12 mouse cellular contexts compared by ENCODE assay signal in the genomic region with DNA sequence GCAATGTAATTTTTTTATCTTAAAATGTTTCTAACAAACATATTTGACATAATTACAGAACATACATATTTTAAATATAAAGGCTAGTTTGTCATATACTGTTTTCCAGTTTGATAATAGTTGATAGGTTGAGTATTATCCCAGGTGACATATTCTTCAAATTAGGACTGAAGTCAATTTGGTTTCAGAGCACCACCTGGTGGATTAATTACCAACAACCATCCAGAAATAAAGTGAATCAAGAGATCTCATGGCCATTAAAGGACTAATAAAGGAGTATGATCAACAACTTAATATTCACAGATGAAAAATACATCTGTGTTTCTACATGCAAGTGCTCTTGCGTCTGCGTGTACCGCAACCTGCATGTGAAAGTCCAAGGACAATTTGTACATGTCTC. TPM values are rescaled to one million over a fixed set of nuclear protein-coding genes. Genes with fewer than 3 reads are reported as not detected.
A peak's percentile ranks its signal among the peaks of the same experiment; 100 is the strongest.
DNase-seq lines count a peak whose midpoint lies in the region; ATAC-seq and TF ChIP-seq lines count a peak whose summit lies in the region.
"Had no signal": no experiment of that assay in that cellular context is flagged by ENCODE, and none has a peak within 500 bp of the region (broad histone marks: within the 10 kb centered on the region; RNA-seq: fewer than 3 reads in every experiment).

No protein-coding gene starts in this region.

- H3K27me3 ChIP-seq in kidney, postnatal 0 days (ENCODE audit: insufficient read depth, low read length) = no peaks in the 10 kb centered on the region
- H3K27me3 ChIP-seq in CH12.LX (replicated peaks) = no peaks in the 10 kb centered on the region
- H3K27me3 ChIP-seq: heart, embryonic 13.5 days; liver, embryonic 13.5 days; stomach, embryonic 15.5 days had no signal

- in situ Hi-C loops in CH12.LX (cut with MboI; ENCODE audit: low pct_ligation_motif_present, low pct_unique_long_range_greater_than_20kb, low sequenced_read_pairs) = no loop called here

- H3K4me3 ChIP-seq in kidney, postnatal 0 days (replicated peaks; ENCODE audit: low read depth, low read length) = no peak overlapping the region
- no peak overlapping the region for H3K4me3 ChIP-seq in CH12.LX (replicated peaks in 1 of 3; ENCODE audit: low read depth in 2 of 3, low read length in 2 of 3, poor library complexity in 1 of 3)
- H3K4me3 ChIP-seq: heart, embryonic 13.5 days; liver, embryonic 13.5 days; stomach, embryonic 15.5 days had no signal

- WGBS in kidney, postnatal 0 days = 82% methylated on average over 3 of the region's 3 CpGs

- no peaks in the 10 kb centered on the region for H3K36me3 ChIP-seq in kidney, postnatal 0 days (ENCODE audit: insufficient read depth, low read length)
- no peaks in the 10 kb centered on the region for H3K36me3 ChIP-seq in CH12.LX (replicated peaks in 1 of 2; ENCODE audit: control insufficient read depth in 1 of 2, insufficient read depth in 1 of 2, low read length in 1 of 2)
- H3K36me3 ChIP-seq: heart, embryonic 13.5 days; liver, embryonic 13.5 days; stomach, embryonic 15.5 days had no signal

- ATAC-seq in kidney, postnatal 0 days (replicated peaks; ENCODE audit: low FRiP score, low read depth) = no peak

- peak; percentile 75 for TF ChIP-seq CTCF in kidney, postnatal 0 days (IDR thresholded peaks at IDR 0.05; ENCODE audit: low read depth)
- peak in 1 of 2 experiments; percentile 49; a peak in 2 of 4 replicates for TF ChIP-seq CTCF in CH12.LX (conservative IDR thresholded peaks at IDR 0.05 in 1 of 2, IDR thresholded peaks at IDR 0.05 in 1 of 2; ENCODE audit: low read depth in 2 of 2, low read length in 2 of 2)

- no peak overlapping the region for H3K27ac ChIP-seq in kidney, postnatal 0 days
- no peak overlapping the region for H3K27ac ChIP-seq in CH12.LX (ENCODE audit: insufficient read depth, low read depth)
- H3K27ac ChIP-seq: heart, embryonic 13.5 days; liver, embryonic 13.5 days; stomach, embryonic 15.5 days had no signal

- dilution Hi-C loops in CH12.LX (cut with MboI; ENCODE audit: extremely low pct_ligation_motif_present, extremely low pct_unique_long_range_greater_than_20kb, low sequenced_read_pairs) = no loop called here

- TF ChIP-seq POLR2A in CH12.LX (IDR thresholded peaks at IDR 0.05; ENCODE audit: low read depth, low read length) = no peak

- no peak overlapping the region for H3K4me2 ChIP-seq in kidney, postnatal 0 days (ENCODE audit: low read length)
- no peak overlapping the region for H3K4me2 ChIP-seq in CH12.LX (ENCODE audit: insufficient read depth, low read depth, poor library complexity, severe bottlenecking)
- H3K4me2 ChIP-seq: heart, embryonic 13.5 days; liver, embryonic 13.5 days; stomach, embryonic 15.5 days had no signal

- no peaks in the 10 kb centered on the region; the same call in 1 of the 2 replicates for H3K4me1 ChIP-seq in kidney, postnatal 0 days (replicated peaks; ENCODE audit: insufficient read depth, low read length)
- H3K4me1 ChIP-seq in CH12.LX (ENCODE audit: control insufficient read depth in 1 of 2, insufficient read depth in 2 of 2) = no peaks in the 10 kb centered on the region
- H3K4me1 ChIP-seq: heart, embryonic 13.5 days; liver, embryonic 13.5 days; stomach, embryonic 15.5 days had no signal

- no peak overlapping the region for H3K9ac ChIP-seq in kidney, postnatal 0 days (ENCODE audit: low read depth, low read length)
- H3K9ac ChIP-seq in CH12.LX (ENCODE audit: insufficient read depth, low read depth) = no peak overlapping the region
- H3K9ac ChIP-seq: heart, embryonic 13.5 days; liver, embryonic 13.5 days; stomach, embryonic 15.5 days had no signal

- H3K79me2 ChIP-seq in CH12.LX (replicated peaks; ENCODE audit: control insufficient read depth, extremely low read depth, insufficient read depth, poor library complexity, severe bottlenecking) = no peaks in the 10 kb centered on the region

- H3K9me3 ChIP-seq in kidney, postnatal 0 days (replicated peaks; ENCODE audit: low read length) = no peaks in the 10 kb centered on the region
- H3K9me3 ChIP-seq in CH12.LX (replicated peaks; ENCODE audit: low read length) = peaks cover 2% of the 10 kb centered on the region
- H3K9me3 ChIP-seq: heart, embryonic 13.5 days; liver, embryonic 13.5 days; stomach, embryonic 15.5 days had no signal

- no peak for TF ChIP-seq EP300 in CH12.LX (IDR thresholded peaks at IDR 0.05; ENCODE audit: low read length)

- peak; percentile 61 for TF ChIP-seq RAD21 in CH12.LX (IDR thresholded peaks at IDR 0.05; ENCODE audit: low read depth, low read length)

- peak; percentile 23 to 41 for DNase-seq in cerebellum, postnatal 14 days
- no peak for DNase-seq in cerebellum, postnatal 4 days (ENCODE audit: low spot score in 2 of 2)
- peak; percentile 55 for DNase-seq in kidney, postnatal 0 days (ENCODE audit: low spot score)
- no peak for DNase-seq in kidney, adult 11 months
- no peak for DNase-seq in CH12.LX (ENCODE audit: extremely low read depth)
- DNase-seq in layer of hippocampus, adult 9-11 months = peak; percentile 6
- DNase-seq in urinary bladder, postnatal 14 days (ENCODE audit: low spot score) = no peak
- no peak for DNase-seq in T-cell, adult 2 months (ENCODE audit: low spot score)
- DNase-seq: adrenal gland, postnatal 25 days; liver, embryonic 13.5 days had no signal

TF ChIP-seq in CH12.LX, 34 proteins besides CTCF, POLR2A, EP300 and RAD21:
- TF ChIP-seq SMC3 (IDR thresholded peaks at IDR 0.05; ENCODE audit: low read depth, low read length) = peak; percentile 43; the same call in 1 of the 2 replicates
- TF ChIP-seq NELFE (IDR thresholded peaks at IDR 0.05; ENCODE audit: low read depth, low read length) = no peak

RNA-seq across cellular contexts. Expression of a gene that starts 50.3 kb away (rescaled TPM):
- not detected in 2 replicates for polyA plus RNA-seq in kidney, postnatal 0 days (2015; fragmentation: Nextera tagmentation; extraction: Ambion mirVana)
- total RNA-seq in CH12.LX (2012; rRNA removed) = not detected in 2 replicates
- not detected in 2 replicates for total RNA-seq in CH12.LX (2014; rRNA removed)
- polyA plus RNA-seq in CH12.LX (2012; ENCODE audit: insufficient read length, low read depth) = not detected in 2 replicates
- total RNA-seq: adrenal gland, postnatal 25 days had no signal
- polyA plus RNA-seq: heart, embryonic 13.5 days; liver, embryonic 13.5 days had no signal

Comparison
In these comparisons a context has a peak if more than half of its experiments do, and no peak if none do; other contexts are left out.
1. DNase-seq: peak in cerebellum, postnatal 14 days (2 of 2), kidney, postnatal 0 days (single experiment) and layer of hippocampus, adult 9-11 months (single experiment); none in cerebellum, postnatal 4 days (0 of 2), kidney, adult 11 months (single experiment), CH12.LX (single experiment), urinary bladder, postnatal 14 days (single experiment) and T-cell, adult 2 months (single experiment).